Mouse (Mus musculus): ENCODE results near the gene Nit1.

Nit1 gene

GRCm38 (mm10) chr1:171345225-171346094 is at the start of gene Nit1, which contains the start of gene Pfdn2:
Nit1 (minus strand) TSS chr1:171345646.
Pfdn2 (plus strand) TSS chr1:171345670.
- peak; percentile 92 to 95 for DNase-seq

GRCm38 (mm10) chr1:171390101-171390500 is 44.7 kb upstream of the Nit1 start:
- no peak for DNase-seq

GRCm38 (mm10) chr1:171388376-171389102 is 43.1 kb upstream of the Nit1 start, which contains the start of gene Arhgap30:
Arhgap30 (plus strand) TSS chr1:171388954.
- no peak for DNase-seq

GRCm38 (mm10) chr1:171387099-171387498 is 41.7 kb upstream of the Nit1 start:
- DNase-seq = peak; percentile 28 to 69

GRCm38 (mm10) chr1:171385171-171385570 is 39.7 kb upstream of the Nit1 start:
- no peak for DNase-seq

- no peak for DNase-seq
These were observed 38.9 kb upstream of the Nit1 start for GRCm38 (mm10) chr1:171384361-171384760.

GRCm38 (mm10) chr1:171382096-171382620 is 36.7 kb upstream of the Nit1 start:
- DNase-seq = no peak

- peak; percentile 74 to 85 for DNase-seq
These were observed 34.6 kb upstream of the Nit1 start for GRCm38 (mm10) chr1:171379935-171380599.

- peak; percentile 54 for DNase-seq
These were observed 32.9 kb upstream of the Nit1 start for GRCm38 (mm10) chr1:171378298-171378697.

GRCm38 (mm10) chr1:171375646-171376097 is 30.2 kb upstream of the Nit1 start:
- DNase-seq = no peak

- DNase-seq = no peak
These were observed 28.5 kb upstream of the Nit1 start for GRCm38 (mm10) chr1:171373946-171374345.

GRCm38 (mm10) chr1:171372880-171373279 is 27.4 kb upstream of the Nit1 start:
- no peak for DNase-seq

GRCm38 (mm10) chr1:171369845-171370556 is 24.6 kb upstream of the Nit1 start, which contains the start of gene Nectin4:
Nectin4 (plus strand) TSS chr1:171370099.
- no peak for DNase-seq

- no peak for DNase-seq
These were observed 20.5 kb upstream of the Nit1 start for GRCm38 (mm10) chr1:171365934-171366333.

- DNase-seq = peak; percentile 86 to 88
These were observed 16.0 kb upstream of the Nit1 start for GRCm38 (mm10) chr1:171361106-171362103.

- DNase-seq = peak; percentile 92 to 93
These were observed 15.2 kb upstream of the Nit1 start, which contains the start of gene Klhdc9 for GRCm38 (mm10) chr1:171360656-171361055. Klhdc9 (minus strand) TSS chr1:171360798.

GRCm38 (mm10) chr1:171360253-171360652 is 14.8 kb upstream of the Nit1 start:
- peak; percentile 49 to 65 for DNase-seq

GRCm38 (mm10) chr1:171358421-171358820 is 13.0 kb upstream of the Nit1 start:
- DNase-seq = peak; percentile 44 to 47

GRCm38 (mm10) chr1:171356814-171357213 is 11.4 kb upstream of the Nit1 start:
- DNase-seq = no peak

- peak in 1 of 2 experiments; percentile 59 for DNase-seq
These were observed 10.4 kb upstream of the Nit1 start for GRCm38 (mm10) chr1:171355812-171356340.
